Mouse (Mus musculus) limb, embryonic 13.5 days (tissue): ENCODE results near the gene Rabac1. TPM values are rescaled to one million over a fixed set of nuclear protein-coding genes. Genes with fewer than 3 reads are reported as not detected.

Source experiments
- ATAC-seq: fragments of 200-750 bp; cut with Nextera tagmentation; 2 replicates; pipeline ENCODE4 v1.8.0; 2017; ENCODE audit warnings: low read depth, moderate number of reproducible peaks, moderate TSS enrichment; ENCODE audit not compliant: low FRiP score
- H3K27ac ChIP-seq: fragments of 300-500 bp; sonication (generic); 2 replicates; pipeline ENCODE4 v1.5.1; 2015; ENCODE audit warnings: inconsistent platforms, mild to moderate bottlenecking, moderate library complexity
- H3K27me3 ChIP-seq: fragments of 300-500 bp; sonication (generic); 2 replicates; pipeline ENCODE4 v1.6.1; 2015; ENCODE audit warnings: mild to moderate bottlenecking, inconsistent platforms
- H3K36me3 ChIP-seq: fragments of 300-500 bp; sonication (generic); 2 replicates; pipeline ENCODE4 v1.6.1; 2015; ENCODE audit warnings: inconsistent platforms, mild to moderate bottlenecking, moderate library complexity
- H3K4me1 ChIP-seq: fragments of 300-500 bp; sonication (generic); 2 replicates; pipeline ENCODE4 v1.6.1; 2015; ENCODE audit warnings: inconsistent platforms
- H3K4me2 ChIP-seq: fragments of 300-500 bp; sonication (generic); replicated peaks from 2 replicates; pipeline ENCODE4 v1.6.1; 2015; ENCODE audit warnings: inconsistent platforms, mild to moderate bottlenecking, moderate library complexity
- H3K4me3 ChIP-seq: fragments of 300-500 bp; sonication (generic); 2 replicates; pipeline ENCODE4 v1.5.1; 2015; ENCODE audit warnings: moderate library complexity, mild to moderate bottlenecking, inconsistent platforms
- H3K9ac ChIP-seq: fragments of 300-500 bp; sonication (generic); 2 replicates; pipeline ENCODE4 v1.6.1; 2015; ENCODE audit warnings: mild to moderate bottlenecking, inconsistent platforms
- H3K9me3 ChIP-seq: fragments of 300-500 bp; sonication (generic); 2 replicates; pipeline ENCODE4 v1.6.1; 2016; ENCODE audit warnings: inconsistent platforms
- WGBS: fragments of 180-500 bp; shearing (Covaris S2); methylation state at CpG from one replicate; pipeline ENCODE4 v1.1.7; 2015; 5-methylcytosine and 5-hydroxymethylcytosine counted together
- polyA plus RNA-seq: library from polyadenylated mRNA; unstranded; fragments of >200 nt; fragmentation: Nextera tagmentation; extraction: Ambion mirVana; gene quantifications from 2 replicates; pipeline ENCODE4 v1.2.1, GENCODE M21; 2015

Rabac1 gene
- polyA plus RNA-seq, 1 experiment from 2014 or later = 138 TPM

DNA sequence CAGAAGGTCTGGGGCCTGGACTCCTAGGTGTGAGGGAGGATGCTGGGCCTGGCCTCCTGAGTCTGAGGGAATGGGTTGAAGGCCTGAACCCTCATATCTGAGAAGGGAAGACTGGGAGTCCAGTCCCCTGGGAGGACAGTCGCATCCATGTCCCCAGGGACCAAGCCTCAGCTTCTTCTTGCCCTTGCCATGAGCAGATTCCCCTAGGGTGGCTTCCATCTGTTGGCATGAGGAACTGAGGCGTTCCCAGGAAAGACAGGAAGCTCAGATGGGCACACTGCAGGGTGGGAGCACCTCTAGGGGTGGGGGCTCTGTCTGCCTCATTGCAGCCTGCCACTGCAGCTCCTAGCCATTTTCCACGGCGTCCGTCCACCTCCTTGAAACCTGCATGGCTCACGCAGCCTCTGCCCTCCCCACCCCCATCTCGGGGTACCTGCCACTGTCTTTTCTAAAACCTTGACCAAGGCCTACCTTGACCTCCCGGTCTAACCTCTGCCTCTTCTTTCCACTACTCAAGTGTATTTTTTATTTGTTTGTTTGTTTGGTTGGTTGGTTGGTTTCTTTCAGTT, 31.4 kb upstream of the Rabac1 start:
- Histone ChIP-seq H3K36me3 (no peaks in the 10 kb centered on the region), H3K27ac (no peak overlapping the region), H3K4me3 (no peak overlapping the region), H3K9me3 (no peaks in the 10 kb centered on the region), H3K27me3 (peaks cover 63% of the 10 kb centered on the region), H3K4me1 (peaks cover 17% of the 10 kb centered on the region), H3K4me2 (no peak overlapping the region), H3K9ac (no peak overlapping the region)
- no peak for ATAC-seq
- WGBS = 82% methylated on average over 8 of the region's 8 CpGs

DNA sequence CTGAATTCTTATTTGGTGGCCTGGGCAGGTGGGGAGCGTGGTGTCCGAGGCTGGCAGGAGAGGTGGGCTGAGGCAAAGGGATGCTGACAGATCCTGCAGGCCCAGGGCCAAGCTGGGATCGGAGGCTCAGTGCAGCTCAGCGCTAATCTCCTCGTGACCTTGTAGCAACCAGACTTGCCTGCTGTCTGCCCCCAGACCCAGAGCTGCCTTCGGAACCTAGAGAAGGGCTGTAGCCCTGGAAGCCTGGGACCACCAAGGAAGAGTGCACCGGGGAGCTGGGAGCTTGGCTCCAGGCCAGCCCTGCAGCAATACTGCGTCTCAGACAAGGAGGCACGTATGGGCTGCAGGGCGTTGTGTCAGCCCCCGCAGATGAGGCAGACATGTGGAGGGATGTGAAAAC, 30.7 kb upstream of the Rabac1 start:
- no peaks in the 10 kb centered on the region for H3K36me3 ChIP-seq
- H3K4me2 ChIP-seq = no peak overlapping the region
- no peak overlapping the region for H3K9ac ChIP-seq
- H3K4me1 ChIP-seq = peaks cover 16% of the 10 kb centered on the region
- ATAC-seq = no peak
- H3K4me3 ChIP-seq = no peak overlapping the region
- no peak overlapping the region for H3K27ac ChIP-seq
- H3K9me3 ChIP-seq = no peaks in the 10 kb centered on the region
- WGBS = 39% methylated on average over 11 of the region's 11 CpGs
- peaks cover 57% of the 10 kb centered on the region for H3K27me3 ChIP-seq

DNA sequence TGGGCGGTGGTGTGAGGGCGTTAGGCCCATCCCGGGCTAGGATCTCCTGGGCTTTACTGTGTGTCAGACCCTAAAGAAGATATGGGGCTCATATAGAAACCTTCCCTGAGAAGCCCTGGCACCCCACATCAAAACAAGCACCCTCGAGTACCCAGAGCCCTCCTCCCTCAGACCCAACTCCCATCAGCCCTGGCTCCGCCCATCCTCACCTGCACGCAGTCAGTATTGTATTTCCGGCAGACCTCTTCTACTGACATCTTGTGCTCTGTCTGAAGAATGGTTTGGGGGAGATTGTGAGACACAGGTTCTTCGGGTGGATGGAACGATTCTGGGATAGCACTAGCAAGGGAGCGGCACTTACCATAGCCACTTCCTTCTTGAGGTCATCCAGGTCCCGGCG, 28.2 kb upstream of the Rabac1 start:
- H3K4me2 ChIP-seq = no peak overlapping the region
- WGBS = 74% methylated on average over 12 of the region's 12 CpGs
- no peaks in the 10 kb centered on the region for H3K36me3 ChIP-seq
- H3K27me3 ChIP-seq = peaks cover 31% of the 10 kb centered on the region
- no peak for ATAC-seq
- H3K27ac ChIP-seq = no peak overlapping the region
- H3K4me3 ChIP-seq = no peak overlapping the region
- H3K9me3 ChIP-seq = no peaks in the 10 kb centered on the region
- H3K4me1 ChIP-seq = peaks cover 13% of the 10 kb centered on the region
- no peak overlapping the region for H3K9ac ChIP-seq

DNA sequence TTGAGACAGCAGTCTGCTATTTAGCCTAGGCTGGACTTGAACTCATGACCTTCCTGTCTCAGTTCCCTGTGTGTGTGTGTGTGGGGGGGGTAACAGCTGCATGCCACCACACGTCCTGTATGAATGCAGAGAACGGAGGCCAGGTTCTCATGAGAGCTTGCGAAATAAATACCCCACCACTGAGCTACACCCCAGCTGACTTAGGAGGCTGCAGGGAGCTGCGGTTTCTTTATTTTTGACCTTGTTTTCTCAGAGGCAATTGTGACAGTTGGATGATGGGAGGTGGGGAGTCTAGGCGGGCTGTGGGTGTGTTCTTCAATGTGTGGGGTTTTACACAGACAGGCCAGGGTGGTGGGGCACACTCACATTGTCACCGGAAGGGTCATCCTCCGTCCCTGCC, 27.7 kb upstream of the Rabac1 start:
- H3K27ac ChIP-seq = no peak overlapping the region
- no peaks in the 10 kb centered on the region for H3K36me3 ChIP-seq
- peaks cover 8% of the 10 kb centered on the region for H3K4me1 ChIP-seq
- no peak overlapping the region for H3K4me3 ChIP-seq
- no peak overlapping the region for H3K9ac ChIP-seq
- no peak overlapping the region for H3K4me2 ChIP-seq
- H3K9me3 ChIP-seq = no peaks in the 10 kb centered on the region
- 69% methylated on average over 7 of the region's 7 CpGs for WGBS
- ATAC-seq = no peak
- H3K27me3 ChIP-seq = peaks cover 26% of the 10 kb centered on the region

DNA sequence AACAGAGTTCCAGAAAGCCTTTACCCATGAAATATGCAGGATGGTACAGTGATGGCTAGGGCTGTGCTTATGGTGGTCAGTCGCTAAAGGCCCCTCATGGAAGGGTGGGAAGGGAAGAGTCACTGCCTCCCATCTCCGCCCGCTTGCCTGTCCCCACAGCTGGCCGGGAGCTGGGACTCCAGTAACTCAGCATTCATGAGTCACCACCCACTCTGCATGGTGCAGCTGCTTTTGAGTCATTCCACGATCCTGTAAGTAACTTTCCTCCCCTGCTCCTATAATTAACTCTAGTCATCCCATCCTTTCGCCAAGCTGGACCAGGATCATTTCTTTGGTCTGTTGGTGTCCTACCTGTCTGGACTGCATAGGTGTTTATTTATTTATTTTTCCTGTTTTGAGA, 20.5 kb upstream of the Rabac1 start:
- Histone ChIP-seq H3K9me3 (no peaks in the 10 kb centered on the region), H3K4me1 (no peaks in the 10 kb centered on the region), H3K9ac (no peak overlapping the region), H3K27ac (no peak overlapping the region), H3K4me2 (no peak overlapping the region), H3K4me3 (no peak overlapping the region), H3K36me3 (no peaks in the 10 kb centered on the region), H3K27me3 (peaks cover 14% of the 10 kb centered on the region)
- 69% methylated on average over 6 of the region's 6 CpGs for WGBS
- ATAC-seq = no peak

DNA sequence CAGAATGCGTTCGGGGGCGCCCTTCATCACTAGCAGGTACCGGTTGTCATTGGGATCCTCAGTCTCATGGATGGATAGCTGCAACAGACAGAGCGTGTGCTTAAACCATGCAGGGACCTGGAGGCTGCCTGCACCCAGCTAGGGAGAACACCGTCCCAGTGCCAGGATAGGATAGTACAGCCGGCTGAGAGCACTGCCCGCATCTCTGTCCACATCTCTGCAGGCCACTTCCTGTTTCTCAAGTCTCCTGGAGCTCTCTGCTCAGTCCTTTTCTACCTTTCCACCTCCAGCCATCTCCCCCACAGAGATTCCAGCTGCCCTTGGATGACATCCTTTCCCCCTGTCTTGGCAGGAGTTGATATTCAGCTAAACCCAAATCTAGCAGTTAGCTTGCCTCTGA, 17.9 kb upstream of the Rabac1 start:
- WGBS = 81% methylated on average over 8 of the region's 8 CpGs
- Histone ChIP-seq H3K27me3 (peaks cover 14% of the 10 kb centered on the region), H3K4me2 (no peak overlapping the region), H3K4me3 (no peak overlapping the region), H3K27ac (no peak overlapping the region), H3K9ac (no peak overlapping the region), H3K9me3 (no peaks in the 10 kb centered on the region), H3K36me3 (no peaks in the 10 kb centered on the region), H3K4me1 (no peaks in the 10 kb centered on the region)
- no peak for ATAC-seq

DNA sequence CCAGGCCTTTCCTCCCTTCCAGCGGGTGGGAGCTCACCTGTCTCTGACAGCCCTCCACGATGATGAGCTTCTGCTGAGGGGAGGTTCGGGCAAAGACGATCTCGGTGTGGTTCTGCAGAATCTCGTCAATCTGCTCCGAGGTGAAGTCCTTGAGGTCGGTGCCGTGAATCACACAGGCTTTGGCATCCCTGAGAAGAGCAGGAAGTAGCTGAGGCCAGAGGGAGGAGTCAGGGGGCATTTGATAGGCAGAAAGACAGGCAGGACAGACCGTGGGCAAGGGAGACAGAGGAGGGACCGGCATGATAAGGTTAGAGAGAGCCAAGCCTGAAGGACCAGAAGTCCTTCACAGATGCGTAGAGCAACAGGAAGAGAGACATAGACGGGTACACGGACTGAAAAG, 15.4 kb upstream of the Rabac1 start:
- no peak for ATAC-seq
- Histone ChIP-seq H3K9me3 (no peaks in the 10 kb centered on the region), H3K36me3 (no peaks in the 10 kb centered on the region), H3K4me2 (no peak overlapping the region), H3K4me3 (no peak overlapping the region), H3K9ac (no peak overlapping the region), H3K4me1 (no peaks in the 10 kb centered on the region), H3K27ac (no peak overlapping the region), H3K27me3 (peaks cover 10% of the 10 kb centered on the region)
- WGBS = 85% methylated on average over 14 of the region's 14 CpGs

DNA sequence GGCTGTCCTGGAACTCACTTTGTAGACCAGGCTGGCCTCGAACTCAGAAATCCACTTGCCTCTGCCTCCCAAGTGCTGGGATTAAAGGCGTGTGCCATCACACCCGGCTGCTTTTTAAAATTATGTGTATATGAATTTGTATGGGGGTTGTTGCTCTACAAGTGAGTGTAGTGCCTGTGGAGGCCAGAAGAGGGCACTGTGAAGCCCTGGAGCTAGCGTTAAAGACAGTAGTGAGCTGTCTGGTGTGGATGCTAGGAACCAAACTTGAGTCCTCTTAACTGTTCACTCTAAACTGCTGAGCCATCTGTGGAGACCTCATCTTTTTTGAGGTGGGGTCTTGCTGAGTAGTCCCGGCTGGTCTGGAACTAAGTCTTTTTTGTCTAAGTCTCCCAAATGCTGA, 13.2 kb upstream of the Rabac1 start:
- H3K4me1 ChIP-seq = no peaks in the 10 kb centered on the region
- no peak overlapping the region for H3K4me3 ChIP-seq
- no peaks in the 10 kb centered on the region for H3K36me3 ChIP-seq
- no peak overlapping the region for H3K9ac ChIP-seq
- no peak overlapping the region for H3K4me2 ChIP-seq
- no peaks in the 10 kb centered on the region for H3K27me3 ChIP-seq
- H3K27ac ChIP-seq = no peak overlapping the region
- ATAC-seq = no peak
- H3K9me3 ChIP-seq = no peaks in the 10 kb centered on the region
- WGBS = 73% methylated on average over 5 of the region's 5 CpGs

DNA sequence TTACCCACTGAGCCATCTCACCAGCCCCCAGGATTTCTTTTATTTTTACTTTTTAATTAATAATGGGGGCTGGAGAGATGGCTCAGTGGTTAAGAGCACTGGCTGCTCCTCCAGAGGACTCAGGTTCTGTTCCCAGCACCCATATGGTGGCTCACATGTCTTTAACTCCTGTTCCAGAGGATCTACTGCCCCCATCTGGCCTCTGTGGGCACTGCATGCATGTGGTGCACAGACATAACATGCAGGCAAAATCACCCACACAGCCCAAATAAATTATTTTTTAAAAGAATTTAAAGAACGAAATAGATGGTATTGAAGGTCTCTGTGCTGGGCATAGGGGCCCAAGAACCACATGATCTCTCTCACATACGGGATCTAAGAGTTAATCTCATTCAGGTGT, 11.8 kb upstream of the Rabac1 start:
- Histone ChIP-seq H3K36me3 (no peaks in the 10 kb centered on the region), H3K27ac (no peak overlapping the region), H3K27me3 (no peaks in the 10 kb centered on the region), H3K4me3 (no peak overlapping the region), H3K9ac (no peak overlapping the region), H3K4me1 (no peaks in the 10 kb centered on the region), H3K4me2 (no peak overlapping the region), H3K9me3 (no peaks in the 10 kb centered on the region)
- 82% methylated on average over 2 of the region's 2 CpGs for WGBS
- no peak for ATAC-seq

DNA sequence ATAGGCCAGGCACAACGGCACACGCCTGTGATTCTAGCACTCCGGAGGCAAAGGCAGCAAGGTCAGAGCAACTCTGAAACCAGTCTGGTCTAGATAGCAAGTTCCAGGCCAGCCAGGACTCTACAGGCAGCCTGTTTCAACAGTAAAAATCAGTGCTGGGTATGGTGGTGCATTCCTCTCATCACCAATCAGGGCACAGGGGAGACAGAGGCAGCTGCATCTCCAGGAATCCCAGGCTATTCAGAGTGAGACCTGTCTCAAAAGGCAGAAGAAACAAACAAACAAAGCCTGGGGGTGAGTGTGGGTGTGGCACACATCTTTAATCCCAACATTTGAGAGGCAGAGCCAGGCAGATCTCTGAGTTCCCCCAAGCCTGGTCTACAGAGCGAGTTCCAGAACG, 10.8 kb upstream of the Rabac1 start:
- ATAC-seq = no peak
- H3K9me3 ChIP-seq = no peaks in the 10 kb centered on the region
- no peak overlapping the region for H3K4me2 ChIP-seq
- peaks cover 4% of the 10 kb centered on the region; the same call in 1 of the 2 replicates for H3K27me3 ChIP-seq
- no peak overlapping the region for H3K9ac ChIP-seq
- no peaks in the 10 kb centered on the region for H3K36me3 ChIP-seq
- H3K4me3 ChIP-seq = no peak overlapping the region
- H3K27ac ChIP-seq = no peak overlapping the region
- no peaks in the 10 kb centered on the region for H3K4me1 ChIP-seq
- WGBS = 88% methylated on average over 5 of the region's 5 CpGs

DNA sequence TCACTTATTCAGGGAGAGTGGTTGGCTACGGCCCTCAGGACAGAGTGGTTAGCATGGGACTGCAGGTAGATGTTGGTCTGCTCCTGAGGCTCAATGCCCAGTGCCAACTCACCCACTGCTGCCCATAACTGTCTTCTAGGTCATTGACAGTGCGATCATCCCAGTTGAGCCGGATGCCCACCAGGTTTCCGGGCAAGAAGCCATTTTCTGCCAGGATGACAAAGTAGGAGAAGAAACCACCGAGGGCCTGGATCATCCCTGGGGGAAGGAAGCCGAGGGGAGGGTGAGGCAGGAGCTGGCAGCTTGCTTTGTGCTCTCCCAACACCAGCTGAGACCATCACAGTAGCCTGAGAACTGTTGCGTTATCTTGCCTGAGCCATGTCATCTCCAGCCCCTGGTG, 7.9 kb upstream of the Rabac1 start:
- Histone ChIP-seq H3K36me3 (no peaks in the 10 kb centered on the region), H3K9ac (no peak overlapping the region), H3K4me2 (no peak overlapping the region), H3K27ac (no peak overlapping the region), H3K4me1 (no peaks in the 10 kb centered on the region), H3K27me3 (peaks cover 4% of the 10 kb centered on the region; the same call in 1 of the 2 replicates), H3K9me3 (no peaks in the 10 kb centered on the region), H3K4me3 (no peak overlapping the region)
- ATAC-seq = no peak
- 81% methylated on average over 7 of the region's 7 CpGs for WGBS

DNA sequence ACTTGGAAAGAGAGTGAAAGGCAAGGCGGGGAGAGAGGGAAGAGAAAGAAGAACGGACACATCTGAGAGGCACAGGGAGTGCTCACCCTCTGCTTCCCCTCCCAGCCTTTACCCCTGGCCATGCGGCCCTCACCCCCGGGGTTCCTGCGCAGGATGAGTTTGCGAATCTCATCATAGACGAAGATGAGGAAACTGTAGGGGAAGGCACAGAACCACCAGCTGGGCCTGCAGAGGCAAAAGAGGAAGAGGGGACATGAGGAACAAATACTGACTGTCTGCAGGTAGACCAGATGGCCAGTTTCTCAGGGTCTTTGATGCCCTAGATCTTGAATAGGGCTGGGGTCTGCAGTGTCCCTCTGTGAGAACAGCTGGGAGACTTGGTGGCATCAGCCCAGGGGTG, 6.2 kb upstream of the Rabac1 start:
- no peak overlapping the region for H3K9ac ChIP-seq
- no peak overlapping the region for H3K4me3 ChIP-seq
- peaks cover 4% of the 10 kb centered on the region; the same call in 1 of the 2 replicates for H3K27me3 ChIP-seq
- H3K36me3 ChIP-seq = no peaks in the 10 kb centered on the region
- WGBS = 88% methylated on average over 7 of the region's 7 CpGs
- no peaks in the 10 kb centered on the region for H3K4me1 ChIP-seq
- H3K4me2 ChIP-seq = no peak overlapping the region
- H3K9me3 ChIP-seq = no peaks in the 10 kb centered on the region
- no peak for ATAC-seq
- no peak overlapping the region for H3K27ac ChIP-seq

DNA sequence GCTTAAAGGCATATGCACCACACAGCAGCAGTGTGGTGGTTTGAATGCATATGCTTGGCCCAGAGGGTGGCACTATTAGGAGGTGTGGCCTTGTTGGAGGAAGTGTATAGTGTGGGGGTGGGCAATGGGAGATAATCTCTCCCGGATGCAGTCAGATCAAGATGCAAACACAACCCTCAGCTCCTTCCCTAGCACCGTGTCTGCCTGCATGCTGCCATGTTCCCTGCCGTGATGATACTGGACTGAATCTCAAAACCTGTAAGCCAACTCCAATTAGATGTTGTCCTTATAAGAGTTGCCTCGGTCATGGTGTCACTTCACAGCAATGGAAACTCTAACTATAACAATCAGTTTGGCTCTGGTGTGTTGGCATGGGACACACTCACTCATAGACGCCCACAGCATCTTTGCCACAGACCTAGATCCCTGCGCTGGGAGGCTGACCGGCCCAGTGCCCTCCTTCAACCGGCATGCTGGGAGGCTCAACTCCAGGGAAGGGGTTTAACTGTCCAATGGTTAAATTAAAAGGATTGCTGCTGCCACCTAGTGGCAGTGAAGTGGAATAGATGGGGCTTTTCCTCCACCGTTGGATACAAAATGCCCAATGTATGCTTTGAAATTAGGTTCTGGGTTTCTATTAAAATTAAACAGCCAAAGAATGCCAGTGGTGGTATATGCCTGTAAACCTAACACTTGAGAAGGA, 2.5 kb upstream of the Rabac1 start:
- Histone ChIP-seq H3K4me3 (no peak overlapping the region), H3K27ac (no peak overlapping the region), H3K4me2 (no peak overlapping the region), H3K36me3 (peaks cover 2% of the 10 kb centered on the region), H3K9me3 (no peaks in the 10 kb centered on the region), H3K9ac (no peak overlapping the region), H3K4me1 (peaks cover 8% of the 10 kb centered on the region), H3K27me3 (peaks cover 4% of the 10 kb centered on the region; the same call in 1 of the 2 replicates)
- 29% methylated on average over 9 of the region's 9 CpGs for WGBS
- ATAC-seq = no peak
